Mouse (Mus musculus): Measurements from ENCODE around the gene M1ap. TPM values are rescaled to one million over a fixed set of nuclear protein-coding genes. Genes with fewer than 3 reads are reported as not detected.

Gene M1ap
- total and polyA plus RNA-seq, 3 experiments, result 2.4 to 6.4 (median 3.9) TPM

DNA sequence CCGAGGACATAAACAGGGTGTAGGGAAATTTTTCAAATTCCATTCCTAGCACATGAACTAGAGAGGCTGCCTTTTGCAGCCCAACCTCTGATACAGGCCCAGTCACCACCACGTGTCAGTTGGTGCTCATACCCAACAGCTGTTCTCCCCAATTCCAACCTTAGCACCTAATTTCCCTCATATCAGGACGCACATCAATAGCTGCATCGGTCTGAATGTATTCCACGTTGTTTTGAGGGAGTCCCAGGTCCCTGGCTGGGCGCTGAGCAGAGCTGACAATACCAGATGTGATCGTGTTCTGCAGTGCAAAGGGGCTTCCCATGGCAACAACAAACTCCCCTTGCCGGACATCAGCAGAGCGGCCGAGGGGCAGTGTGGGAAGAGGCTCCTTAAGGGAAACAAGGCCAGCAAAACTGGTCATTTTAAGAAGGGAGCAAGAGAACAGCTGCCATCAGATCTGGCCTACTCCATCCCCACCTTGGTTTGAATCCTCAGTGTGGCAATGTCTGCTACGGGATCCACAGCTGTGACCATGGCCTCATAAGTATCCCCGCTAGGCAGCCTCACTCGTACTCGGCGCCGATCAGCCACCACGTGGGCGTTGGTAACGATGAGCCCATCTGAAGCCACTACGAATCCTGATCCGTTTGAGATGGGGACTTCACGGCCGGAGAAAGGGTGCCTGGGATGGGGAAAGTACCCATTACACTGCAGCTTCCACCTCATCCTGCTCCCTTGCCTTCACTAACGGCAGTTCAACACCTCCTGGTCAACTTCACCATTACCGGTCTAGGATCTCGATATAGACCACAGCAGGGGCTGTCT lies 106.6 kb downstream of the M1ap start (continued):
- TF ChIP-seq BHLHE40 (IDR thresholded peaks at IDR 0.05; ENCODE audit: low read depth, low read length) (no peak), HCFC1 (IDR thresholded peaks at IDR 0.05; ENCODE audit: low read depth, low read length) (0 out of 2 replicates have a peak, but pooled peaks have one; percentile 9), ETS1 (conservative IDR thresholded peaks at IDR 0.05; ENCODE audit: low read depth, low read length) (0 out of 2 replicates have a peak, but pooled peaks have one; percentile 12), MYC (IDR thresholded peaks at IDR 0.05; ENCODE audit: low read depth, low read length) (peak; percentile 86), USF1 (IDR thresholded peaks at IDR 0.05; ENCODE audit: low read depth, low read length) (0 out of 2 replicates have a peak, but pooled peaks have one; percentile 7)

DNA sequence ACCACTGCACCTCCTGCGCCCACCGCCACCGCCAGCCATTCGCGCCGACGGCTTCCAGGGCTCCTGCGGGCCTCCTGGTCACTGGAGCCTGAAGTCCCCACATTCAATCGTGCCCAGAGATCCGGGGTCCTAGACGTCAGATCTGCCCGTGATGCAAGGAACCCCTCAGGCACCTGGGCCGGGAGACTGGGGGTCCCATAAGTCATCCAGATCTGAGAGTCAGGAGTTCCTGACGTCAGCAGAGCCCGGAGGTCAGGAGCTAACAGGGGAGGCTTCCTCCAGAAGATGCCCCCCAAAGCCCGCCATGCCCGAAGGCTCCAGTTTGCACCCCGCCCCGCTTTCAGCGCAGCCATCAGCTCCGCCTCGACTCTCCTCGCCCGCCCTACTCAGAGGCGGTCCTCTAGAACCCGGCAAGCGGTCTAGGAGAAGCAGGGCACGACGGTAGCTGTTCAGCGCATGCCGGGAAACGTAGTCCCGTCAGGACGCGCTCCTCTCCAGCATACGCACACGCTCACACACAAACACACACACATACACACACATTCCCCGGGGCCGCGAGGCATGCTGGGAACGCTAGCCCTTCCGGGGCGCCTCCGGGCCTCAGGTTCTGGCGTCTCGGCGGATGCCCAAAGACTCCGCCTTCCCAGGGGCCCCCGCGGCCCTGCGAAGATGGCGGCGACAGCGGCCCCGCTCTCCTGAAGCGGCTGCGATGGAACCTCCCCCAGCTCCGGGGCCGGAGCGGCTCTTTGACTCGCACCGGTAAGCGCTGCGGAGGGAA lies 107.6 kb downstream of the M1ap start, which contains the start of gene Aup1:
Gene Aup1 (plus strand): TSS at position 448 of the 778 bp plus-strand sequence.
- Histone ChIP-seq H3K9me3 (replicated peaks; ENCODE audit: low read length) (no peaks in the 10 kb centered on the region), H3K36me3 (replicated peaks in 1 of 2; ENCODE audit: control insufficient read depth in 1 of 2, insufficient read depth in 1 of 2, low read length in 1 of 2) (peaks cover 36 to 69% of the 10 kb centered on the region in 2 experiments), H3K4me3 (replicated peaks in 1 of 3; ENCODE audit: low read depth in 2 of 3, low read length in 2 of 3, poor library complexity in 1 of 3) (peak within 1 kb of the TSS; percentile 88 to 98 (median 96)), H3K27me3 (replicated peaks) (no peaks in the 10 kb centered on the region), H3K9ac (ENCODE audit: insufficient read depth, low read depth) (peak within 1 kb of the TSS; percentile 93), H3K4me2 (ENCODE audit: insufficient read depth, low read depth, poor library complexity, severe bottlenecking) (peak within 1 kb of the TSS; percentile 93), H3K4me1 (ENCODE audit: control insufficient read depth in 1 of 2, insufficient read depth in 2 of 2) (peaks cover 8 to 45% of the 10 kb centered on the region in 2 experiments), H3K79me2 (replicated peaks; ENCODE audit: control insufficient read depth, extremely low read depth, insufficient read depth, poor library complexity, severe bottlenecking) (peaks cover 38% of the 10 kb centered on the region), H3K27ac (ENCODE audit: insufficient read depth, low read depth) (peak within 1 kb of the TSS; percentile 73)
- in situ Hi-C loops (cut with MboI; ENCODE audit: low pct_ligation_motif_present, low pct_unique_long_range_greater_than_20kb, low sequenced_read_pairs), result no loop called here
- peak; percentile 98 for DNase-seq (ENCODE audit: extremely low read depth)
- dilution Hi-C loops (cut with MboI; ENCODE audit: extremely low pct_ligation_motif_present, extremely low pct_unique_long_range_greater_than_20kb, low sequenced_read_pairs), result no loop called here
- TF ChIP-seq MAX (IDR thresholded peaks at IDR 0.05; ENCODE audit: low read length) (peak; percentile 53; the same call in 1 of the 2 replicates), PAX5 (IDR thresholded peaks at IDR 0.05; ENCODE audit: low read length) (no peak), NELFE (IDR thresholded peaks at IDR 0.05; ENCODE audit: low read depth, low read length) (peak; percentile 76), IRF4 (IDR thresholded peaks at IDR 0.05; ENCODE audit: low read depth, low read length) (peak; percentile 86), SIN3A (IDR thresholded peaks at IDR 0.05; ENCODE audit: low read length) (peak; percentile 88), MAZ (IDR thresholded peaks at IDR 0.05; ENCODE audit: low read depth, low read length) (peak; percentile 82), POLR2AphosphoS2 (IDR thresholded peaks at IDR 0.05; ENCODE audit: low read depth, low read length) (peak; percentile 81; the same call in 1 of the 2 replicates), ETS1 (conservative IDR thresholded peaks at IDR 0.05; ENCODE audit: low read depth, low read length) (0 out of 2 replicates have a peak, but pooled peaks have one; percentile 41), JUND (conservative IDR thresholded peaks at IDR 0.05; ENCODE audit: low read depth, low read length) (no peak), USF2 (conservative IDR thresholded peaks at IDR 0.05; ENCODE audit: low read depth, low read length) (no peak), MEF2A (IDR thresholded peaks at IDR 0.05; ENCODE audit: borderline replicate concordance, low read depth, low read length) (peak; percentile 83; the same call in 1 of the 2 replicates), GABPA (IDR thresholded peaks at IDR 0.05; ENCODE audit: insufficient replicate concordance, low read depth, low read length) (peak; percentile 69; the same call in 1 of the 2 replicates), SMC3 (IDR thresholded peaks at IDR 0.05; ENCODE audit: low read depth, low read length) (no peak), BHLHE40 (IDR thresholded peaks at IDR 0.05; ENCODE audit: low read depth, low read length) (peak; percentile 54; the same call in 1 of the 2 replicates), MYC (IDR thresholded peaks at IDR 0.05; ENCODE audit: low read depth, low read length) (peak; percentile 83), CHD1 (IDR thresholded peaks at IDR 0.05; ENCODE audit: low read depth, low read length) (no peak), UBTF (IDR thresholded peaks at IDR 0.05; ENCODE audit: low read depth, low read length) (peak; percentile 51; the same call in 1 of the 2 replicates), EP300 (IDR thresholded peaks at IDR 0.05; ENCODE audit: low read length) (no peak), TBP (conservative IDR thresholded peaks at IDR 0.05; ENCODE audit: low read depth, low read length) (peak; percentile 82), E2F4 (IDR thresholded peaks at IDR 0.05; ENCODE audit: insufficient replicate concordance, low read depth, low read length) (no peak), KAT2A (IDR thresholded peaks at IDR 0.05; ENCODE audit: insufficient replicate concordance, low read length) (peak; percentile 96; the same call in 1 of the 2 replicates), NRF1 (IDR thresholded peaks at IDR 0.05; ENCODE audit: low read depth, low read length) (peak; percentile 67), ZC3H11A (IDR thresholded peaks at IDR 0.05; ENCODE audit: low read depth, low read length) (no peak), CHD2 (IDR thresholded peaks at IDR 0.05; ENCODE audit: low read length) (no peak; the same call in 1 of the 2 replicates), ZMIZ1 (IDR thresholded peaks at IDR 0.05; ENCODE audit: low read depth, low read length) (peak; percentile 78; the same call in 1 of the 2 replicates), POLR2A (IDR thresholded peaks at IDR 0.05; ENCODE audit: low read depth, low read length) (peak; percentile 88), RCOR1 (conservative IDR thresholded peaks at IDR 0.05; ENCODE audit: low read depth, low read length) (no peak), JUN (IDR thresholded peaks at IDR 0.05; ENCODE audit: insufficient read depth, low read depth, low read length) (no peak), TCF12 (IDR thresholded peaks at IDR 0.05; ENCODE audit: low read depth, low read length) (peak; percentile 91), USF1 (IDR thresholded peaks at IDR 0.05; ENCODE audit: low read depth, low read length) (no peak), RAD21 (IDR thresholded peaks at IDR 0.05; ENCODE audit: low read depth, low read length) (no peak)

All from CH12.LX (cell line).